Mouse (Mus musculus) adrenal gland, adult 2 months (tissue): ENCODE data around the gene Cyp8b1. TPM values are rescaled to one million over a fixed set of nuclear protein-coding genes. Genes with fewer than 3 reads are reported as not detected.

Experiments used
- DNase-seq: peaks from one replicate; pipeline ENCODE4 v3.0.0; 2021
- polyA plus RNA-seq: library from polyadenylated mRNA; depleted of rRNA; stranded (reverse); fragments of >200 nt; gene quantifications from 2 replicates; pipeline ENCODE4 v1.2.3, GENCODE M21; 2012; rRNA removed
- total RNA-seq, 2 experiments: library from RNA; stranded (reverse); gene quantifications; 2 replicates each; pipeline ENCODE4 v1.2.3; 2021

The Cyp8b1 gene
- total and polyA plus RNA-seq, 3 experiments = 0.48 to 1.00 (median 0.84) TPM

DNA sequence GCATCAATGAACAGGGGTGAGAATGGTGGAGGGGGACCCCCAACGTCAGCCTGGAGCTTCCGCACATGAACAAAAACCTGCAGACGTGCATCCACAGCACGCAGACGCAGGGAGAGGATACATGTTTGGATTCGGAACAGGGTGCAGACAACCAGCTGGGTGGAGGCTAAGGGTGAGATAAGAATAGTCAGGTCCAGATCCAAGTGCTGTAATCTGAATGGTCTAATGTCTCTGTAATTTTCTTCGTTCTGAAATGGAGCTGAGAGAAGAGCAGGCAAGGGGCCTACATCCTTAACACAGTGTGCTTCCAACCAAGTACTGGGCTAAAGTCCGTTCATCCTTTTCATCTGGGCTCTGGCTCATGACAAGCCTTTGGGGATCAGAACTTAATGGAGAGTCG, 24.8 kb downstream of the Cyp8b1 start:
- DNase-seq = no peak

DNA sequence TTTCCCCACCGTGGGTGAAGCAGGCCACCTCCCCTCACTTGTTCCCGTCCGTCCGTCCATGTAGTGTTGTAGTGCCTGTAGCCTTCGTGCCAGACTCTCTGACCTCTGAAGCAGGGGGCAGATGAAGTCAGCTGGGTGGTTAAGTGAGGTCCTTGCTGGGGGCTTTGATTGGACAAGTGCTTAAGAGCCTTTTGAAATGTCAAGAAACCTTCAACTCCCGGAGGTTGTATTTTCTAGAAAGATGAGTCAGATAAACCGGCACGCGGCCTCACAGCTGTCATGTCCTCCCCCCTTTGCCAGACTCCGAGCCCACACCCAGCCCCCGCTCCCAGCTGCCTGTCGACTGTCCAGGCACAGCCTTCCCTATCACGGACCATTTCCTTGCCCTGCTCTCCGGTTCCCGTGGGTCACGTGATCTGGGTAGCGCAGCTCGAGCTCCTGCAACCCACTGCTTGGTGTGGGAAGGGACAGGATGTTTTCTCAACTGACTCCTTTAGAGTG, 25.6 kb downstream of the Cyp8b1 start:
- DNase-seq = peak; percentile 92

DNA sequence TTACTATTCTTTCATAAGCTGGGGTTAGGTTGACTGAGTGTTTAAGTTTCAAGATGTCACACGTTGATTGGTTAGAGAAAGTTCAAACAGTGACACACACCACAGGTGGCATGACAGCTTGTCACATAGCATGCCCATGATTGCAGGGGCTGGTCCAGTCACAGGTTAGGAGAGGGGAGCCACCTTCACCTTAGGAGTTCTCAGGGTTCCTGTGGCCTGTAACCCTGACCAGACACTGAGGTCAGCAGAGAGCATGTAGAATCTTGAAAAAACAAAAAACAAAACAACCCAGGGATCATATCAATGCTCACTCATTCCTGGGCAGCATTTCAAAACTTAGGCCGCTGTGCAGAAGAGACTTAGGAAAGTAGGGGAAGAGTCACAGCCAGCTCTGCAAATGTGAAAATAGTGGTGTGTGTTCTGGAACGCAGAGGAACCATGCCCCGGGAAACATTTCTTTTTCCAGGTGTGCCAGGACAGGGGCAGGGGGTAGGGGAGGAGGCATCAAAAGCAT, 26.1 kb downstream of the Cyp8b1 start:
- DNase-seq = peak; percentile 72

DNA sequence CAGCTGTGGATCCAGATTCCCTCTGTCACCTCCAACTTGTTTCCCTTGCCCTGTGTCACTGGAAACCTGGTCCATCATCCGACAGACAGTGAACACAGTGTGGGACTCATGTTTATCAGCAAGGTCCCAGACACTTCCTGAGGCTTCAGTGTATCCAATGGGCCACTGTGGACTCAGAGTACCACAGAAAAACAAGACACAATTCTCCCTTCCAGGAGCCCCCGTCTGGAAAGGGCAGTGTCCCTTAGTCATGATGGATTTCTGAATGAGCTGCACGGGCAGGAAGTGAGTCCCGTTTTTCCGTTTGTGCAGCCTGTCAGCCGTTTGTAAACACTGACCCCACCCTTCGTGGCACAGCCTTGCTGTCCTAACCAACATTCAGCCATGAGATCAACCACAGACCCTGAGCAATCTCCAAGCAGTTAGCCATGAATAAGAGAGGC, 34.1 kb downstream of the Cyp8b1 start:
- peak; percentile 43 for DNase-seq

DNA sequence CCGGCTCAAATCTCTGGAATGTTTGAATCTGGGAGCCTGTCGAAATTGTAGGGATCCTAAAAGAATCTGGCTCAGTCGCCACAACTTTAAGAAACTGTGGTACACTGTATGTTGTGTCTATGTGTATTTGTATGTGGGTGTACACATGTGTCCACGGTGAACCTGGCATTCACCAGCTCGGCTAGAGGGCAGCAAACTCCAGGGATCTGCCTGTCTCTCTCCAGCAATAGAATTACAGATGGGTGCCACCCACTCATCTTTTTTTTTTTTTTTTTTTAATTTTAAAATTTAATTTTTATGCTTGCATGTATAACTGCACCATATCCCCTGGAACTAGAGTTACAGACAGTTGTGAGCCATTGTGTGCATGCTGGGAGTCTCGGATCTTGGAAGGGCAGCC, 34.8 kb downstream of the Cyp8b1 start:
- peak; percentile 43 for DNase-seq

DNA sequence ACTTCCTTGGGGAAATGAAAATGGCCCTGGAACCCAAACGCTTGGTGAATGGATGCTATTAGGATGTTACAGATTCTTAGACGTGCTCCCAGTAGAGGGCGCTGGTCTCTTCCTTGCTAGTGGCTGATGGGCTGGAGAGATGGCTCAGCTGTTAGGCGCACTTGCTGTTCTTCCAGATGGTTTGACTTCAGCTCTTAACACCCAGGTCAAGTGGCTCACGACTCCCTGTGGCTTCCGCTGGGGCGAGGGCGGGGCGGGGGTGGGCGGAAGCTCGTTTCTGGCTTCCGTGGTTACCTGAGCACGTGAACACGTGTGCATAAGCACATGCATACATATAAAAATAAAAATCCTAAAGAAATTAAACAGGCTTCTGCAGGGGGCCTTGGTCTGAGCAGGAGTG, 35.3 kb downstream of the Cyp8b1 start:
- peak; percentile 75 for DNase-seq

DNA sequence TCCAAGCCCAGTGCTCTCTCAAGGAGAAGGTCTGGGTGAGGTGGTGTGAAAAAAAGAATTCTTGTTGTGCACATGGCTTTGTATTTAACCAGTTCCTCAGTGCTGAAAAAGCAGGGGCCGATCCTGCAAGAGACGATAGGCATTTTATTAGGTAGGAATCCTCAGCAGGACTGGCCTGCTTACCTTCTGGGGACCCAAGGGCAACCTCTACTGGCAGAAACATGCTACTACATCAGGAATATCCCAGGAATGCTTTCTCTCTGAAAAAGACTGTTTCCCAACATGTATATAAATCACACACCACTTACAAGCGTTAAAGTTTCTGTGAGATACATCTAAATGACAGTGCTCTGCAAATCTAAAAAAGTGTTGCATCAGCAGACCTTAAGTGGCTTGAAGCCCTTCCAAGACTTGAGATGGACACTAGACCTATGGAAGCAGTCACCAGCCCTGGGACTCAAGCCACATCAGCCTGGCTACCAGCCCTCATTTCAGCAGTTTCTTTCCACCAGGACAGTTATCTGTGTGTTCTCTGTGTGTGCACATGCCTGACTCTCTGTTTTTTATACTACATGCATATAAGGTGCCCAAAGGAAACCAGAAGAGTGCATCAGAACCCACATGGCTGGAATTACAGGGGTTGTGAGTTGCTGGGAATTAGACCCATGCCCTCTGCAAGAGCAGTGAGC, 38.9 kb downstream of the Cyp8b1 start:
- peak; percentile 64 for DNase-seq

DNA sequence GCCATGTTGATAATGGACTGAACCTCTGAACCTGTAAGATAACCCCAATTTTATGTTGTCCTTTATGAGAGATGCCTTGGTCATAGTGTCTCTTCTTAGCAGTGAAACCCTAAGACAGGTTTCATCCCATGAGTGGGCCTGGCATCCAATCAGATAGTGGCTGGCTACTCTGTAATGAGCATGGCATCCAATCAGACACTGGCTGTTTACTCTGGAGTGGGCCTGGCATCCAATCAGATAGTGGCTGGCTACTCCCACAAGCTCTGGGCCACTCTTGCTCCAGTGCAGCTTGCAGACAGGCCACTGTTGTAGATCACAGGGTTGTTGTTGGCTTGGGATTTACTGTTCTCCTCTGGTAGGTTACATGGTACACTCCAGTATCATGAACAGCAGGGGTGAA, 42.5 kb downstream of the Cyp8b1 start:
- DNase-seq = no peak

DNA sequence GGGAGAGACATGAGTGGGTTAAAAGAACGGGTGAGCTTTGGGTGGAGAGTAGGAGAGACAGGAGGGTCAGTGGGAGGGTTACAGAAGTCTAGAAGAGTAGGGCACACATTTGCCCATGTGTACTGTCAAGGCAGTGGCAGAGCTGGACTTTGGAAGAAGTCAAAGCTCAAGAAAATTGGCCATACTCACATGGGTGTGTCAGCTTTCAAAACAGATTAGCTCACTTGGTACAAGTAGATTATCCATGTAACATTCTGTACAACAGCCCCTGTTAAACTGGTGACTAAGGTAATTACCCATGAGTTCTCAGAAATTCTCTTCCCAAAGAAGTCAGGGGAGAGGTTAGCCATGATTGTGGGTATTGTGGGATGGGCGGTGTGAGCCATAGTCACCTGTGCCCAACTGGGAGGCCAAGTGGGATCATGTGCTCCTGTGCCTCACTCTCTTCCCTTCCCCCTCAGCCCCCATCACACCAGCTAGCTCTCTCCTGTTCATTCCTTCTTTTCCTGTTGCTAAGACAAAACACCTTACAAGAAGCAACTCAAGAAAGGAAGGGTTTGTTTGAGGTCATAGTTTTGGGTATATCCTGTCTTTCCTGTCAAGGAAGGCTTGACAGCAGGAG, 43.9 kb downstream of the Cyp8b1 start:
- DNase-seq = no peak

DNA sequence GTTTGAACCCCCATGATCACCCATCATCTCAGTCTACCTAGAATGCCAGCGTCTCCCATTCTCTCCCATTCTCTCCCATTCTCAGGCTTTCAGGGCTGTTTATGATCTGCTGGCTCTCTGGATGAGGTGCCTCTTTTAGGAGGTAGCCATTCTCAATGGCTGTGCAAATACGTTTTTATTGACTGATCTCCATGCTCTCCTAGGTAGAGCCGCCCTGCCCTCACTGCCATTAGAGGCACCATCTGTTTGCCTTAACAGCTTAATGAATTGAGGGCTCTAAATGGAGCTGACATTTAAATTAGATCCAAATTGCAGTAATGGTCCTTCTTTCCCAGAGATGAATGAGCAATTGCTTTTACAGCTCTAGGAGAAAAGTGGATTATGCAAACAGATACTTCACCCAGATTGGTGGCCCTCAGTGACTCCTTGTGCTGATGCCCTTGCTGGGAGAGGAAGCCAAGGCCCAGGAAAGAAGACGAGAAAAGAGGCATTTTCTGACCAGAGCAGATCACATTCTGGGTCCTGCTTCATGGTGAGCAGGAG, 46.1 kb downstream of the Cyp8b1 start:
- no peak for DNase-seq

DNA sequence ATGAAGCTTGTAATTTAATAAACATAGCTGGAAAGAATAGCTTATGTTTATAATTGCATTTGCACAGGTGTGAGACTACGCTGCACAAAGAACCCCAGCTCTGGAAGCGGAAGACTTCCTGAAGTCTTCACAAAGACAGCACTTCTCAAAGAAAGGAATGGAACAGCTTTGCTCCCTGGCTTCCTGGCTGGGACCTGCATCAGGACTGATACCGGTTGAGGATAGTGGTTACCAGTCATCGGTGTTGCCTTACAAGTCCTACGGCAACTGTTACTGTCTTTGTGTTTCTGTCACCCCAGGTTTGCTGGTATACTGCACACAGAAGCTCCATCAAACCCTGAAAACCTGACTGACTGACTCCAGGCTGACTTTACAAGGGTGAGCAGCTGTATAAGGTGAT, 46.7 kb downstream of the Cyp8b1 start:
- no peak for DNase-seq

DNA sequence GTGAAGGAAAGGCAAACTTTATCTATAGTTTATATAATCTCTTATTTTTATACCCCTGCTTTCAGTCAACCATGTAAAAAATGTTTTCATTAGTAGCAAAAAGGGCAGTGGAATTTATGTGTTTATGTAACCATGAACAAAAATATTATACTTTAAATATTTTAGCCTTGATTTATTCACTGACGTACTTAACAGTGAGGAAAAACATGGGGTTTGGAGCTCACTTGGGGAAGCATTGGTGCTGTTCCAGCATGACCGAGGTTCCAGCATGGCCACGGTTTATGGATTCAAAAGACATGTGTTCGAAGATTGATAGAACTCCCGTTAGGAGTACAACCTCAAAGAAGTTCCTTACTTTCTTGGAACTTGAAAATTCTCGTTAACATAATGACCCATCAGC, 47.9 kb downstream of the Cyp8b1 start:
- no peak for DNase-seq

DNA sequence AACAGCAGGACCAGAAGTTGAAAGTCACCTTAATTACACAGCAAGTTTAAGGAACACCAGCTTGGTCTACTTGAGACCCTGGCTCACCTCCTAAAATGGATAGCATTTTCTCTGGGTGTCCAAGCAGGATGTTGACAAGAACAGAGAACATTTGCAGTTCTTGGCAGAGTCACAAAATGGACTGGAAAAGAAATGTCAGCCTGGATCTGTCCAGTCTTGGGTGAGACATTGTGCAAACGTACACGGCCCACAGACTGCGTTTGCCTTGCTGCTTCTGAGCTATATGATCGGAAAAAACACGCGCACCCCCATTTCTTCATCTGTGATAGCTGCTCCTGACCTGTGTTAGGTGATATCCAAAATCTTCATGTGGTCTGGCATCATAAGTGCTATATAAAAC, 48.5 kb downstream of the Cyp8b1 start:
- DNase-seq = no peak

DNA sequence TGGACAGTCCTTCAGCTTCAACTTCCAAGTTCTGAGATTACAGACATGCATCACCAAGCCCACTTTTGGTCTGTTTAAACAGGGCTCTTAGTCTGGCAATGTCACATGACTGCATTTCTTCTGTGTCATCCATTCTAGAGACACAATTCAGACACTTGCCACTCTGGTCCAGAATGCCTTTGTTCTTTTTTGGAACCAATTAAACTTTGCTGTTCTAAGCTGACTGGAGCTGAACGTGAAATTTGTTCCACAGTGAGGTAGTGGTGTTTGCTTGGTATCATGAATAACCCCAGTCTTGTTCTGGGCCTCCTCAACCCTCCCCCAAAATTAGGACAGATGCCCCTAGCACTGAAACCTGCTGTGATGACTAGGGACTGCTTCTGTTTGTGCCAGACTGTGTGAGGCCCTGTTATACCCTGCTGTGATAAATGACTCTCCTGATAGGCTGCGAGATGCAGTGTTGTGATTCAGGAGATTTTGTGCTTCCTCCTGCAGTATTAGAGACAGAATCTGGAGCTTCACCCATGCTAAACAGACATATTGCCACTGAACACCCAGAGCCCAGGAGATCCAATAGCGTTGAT, 50.6 kb downstream of the Cyp8b1 start:
- DNase-seq = no peak

DNA sequence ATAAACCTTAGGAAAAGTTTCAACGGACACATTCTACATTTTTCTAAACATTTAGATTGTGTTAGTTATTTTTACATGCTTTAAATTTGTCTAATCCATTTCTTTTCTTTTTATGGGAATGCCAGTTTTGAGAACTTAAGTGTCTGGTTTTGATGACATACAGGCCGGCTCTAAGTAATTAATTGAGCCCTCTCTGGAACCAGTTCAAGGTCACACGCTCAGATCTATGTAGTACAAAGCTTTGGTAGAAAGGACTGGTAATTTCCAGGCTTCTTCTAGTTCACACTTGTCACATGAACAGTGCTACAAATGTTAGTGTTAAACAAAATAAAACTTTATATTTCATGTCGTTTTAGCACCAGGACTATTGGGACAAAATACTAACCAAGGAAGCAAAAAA, 51.3 kb downstream of the Cyp8b1 start:
- DNase-seq = peak; percentile 36

Other genes starting within 250 kb of the Cyp8b1 start
- 1 to 10 TPM; 5.0 to 5.4 TPM for gene Sec22c, start 210.8 kb downstream of the Cyp8b1 start, total RNA-seq
- 10.1 TPM in 2 replicates for gene Sec22c, start 210.8 kb downstream of the Cyp8b1 start, polyA plus RNA-seq
- gene Ss18l2, start 206.0 kb downstream of the Cyp8b1 start, total RNA-seq = 10 to 100 TPM; 45.8 to 47.7 TPM
- 18.6 and 20.3 TPM in 2 replicates for gene Ss18l2, start 206.0 kb downstream of the Cyp8b1 start, polyA plus RNA-seq
- 10 to 100 TPM; 54.2 to 83.7 TPM for gene Nktr, start 197.1 kb downstream of the Cyp8b1 start, total RNA-seq
- gene Nktr, start 197.1 kb downstream of the Cyp8b1 start, polyA plus RNA-seq = 24.9 and 25.0 TPM in 2 replicates
- gene Zfp651, start 157.0 kb downstream of the Cyp8b1 start, total RNA-seq = 10 to 100 TPM; 26.6 to 49.7 TPM
- gene Zfp651, start 157.0 kb downstream of the Cyp8b1 start, polyA plus RNA-seq = 36.6 and 51.5 TPM in 2 replicates
- not detected for gene Klhl40, start 138.7 kb downstream of the Cyp8b1 start, total RNA-seq
- gene Klhl40, start 138.7 kb downstream of the Cyp8b1 start, polyA plus RNA-seq = not detected in 2 replicates
- not detected for gene Hhatl, start 123.8 kb downstream of the Cyp8b1 start, total RNA-seq
- 0.13 and 0.17 TPM in 2 replicates for gene Hhatl, start 123.8 kb downstream of the Cyp8b1 start, polyA plus RNA-seq
- gene Ccdc13, start 76.8 kb downstream of the Cyp8b1 start, total RNA-seq = 1 to 10 TPM in 1 of 2 experiments, under 1 TPM in 1; 0.63 to 1.0 TPM
- 0.26 and 1.2 TPM in 2 replicates for gene Ccdc13, start 76.8 kb downstream of the Cyp8b1 start, polyA plus RNA-seq
- gene Higd1a, start 57.9 kb downstream of the Cyp8b1 start, total RNA-seq = 100 to 1,000 TPM in 1 of 2 experiments, 10 to 100 TPM in 1; 44.6 to 103 TPM
- 15.4 and 20.8 TPM in 2 replicates for gene Higd1a, start 57.9 kb downstream of the Cyp8b1 start, polyA plus RNA-seq
- 1 to 10 TPM; 1.2 to 1.4 TPM for gene Ackr2, start 17.9 kb downstream of the Cyp8b1 start, total RNA-seq
- gene Ackr2, start 17.9 kb downstream of the Cyp8b1 start, polyA plus RNA-seq = 0.77 and 0.92 TPM in 2 replicates
- 1 to 10 TPM in 1 of 2 experiments, under 1 TPM in 1; 0.78 to 1.6 TPM for gene Fam198a, start 34.7 kb upstream of the Cyp8b1 start, total RNA-seq
- gene Fam198a, start 34.7 kb upstream of the Cyp8b1 start, polyA plus RNA-seq = 0.87 and 1.5 TPM in 2 replicates
- 10 to 100 TPM; 14.7 to 24.7 TPM for gene Pomgnt2, start 80.8 kb upstream of the Cyp8b1 start, total RNA-seq
- 35.5 and 36.4 TPM in 2 replicates for gene Pomgnt2, start 80.8 kb upstream of the Cyp8b1 start, polyA plus RNA-seq
- 100 to 1,000 TPM; 183 to 230 TPM for gene Snrk, start 201.0 kb upstream of the Cyp8b1 start, total RNA-seq
- gene Snrk, start 201.0 kb upstream of the Cyp8b1 start, polyA plus RNA-seq = 114 and 115 TPM in 2 replicates